Mouse (Mus musculus) spleen, adult 10 weeks (tissue): Measurements from ENCODE around the gene Olfr65. TPM values are rescaled to one million over a fixed set of nuclear protein-coding genes. Genes with fewer than 3 reads are reported as not detected.

Experiments
- polyA plus RNA-seq: library from polyadenylated mRNA; stranded (reverse); fragments of 350-450 nt; fragmentation: Illumina TruSeq; extraction: RNeasy Lipid Tissue Mini Kit (QIAGEN cat#74804); gene quantifications from one replicate; pipeline ENCODE4 v1.2.3, GENCODE M21; 2015; ENCODE audit warnings: low replicate concordance; ENCODE audit not compliant: insufficient read depth

Gene Olfr65
- not detected for polyA plus RNA-seq

DNA sequence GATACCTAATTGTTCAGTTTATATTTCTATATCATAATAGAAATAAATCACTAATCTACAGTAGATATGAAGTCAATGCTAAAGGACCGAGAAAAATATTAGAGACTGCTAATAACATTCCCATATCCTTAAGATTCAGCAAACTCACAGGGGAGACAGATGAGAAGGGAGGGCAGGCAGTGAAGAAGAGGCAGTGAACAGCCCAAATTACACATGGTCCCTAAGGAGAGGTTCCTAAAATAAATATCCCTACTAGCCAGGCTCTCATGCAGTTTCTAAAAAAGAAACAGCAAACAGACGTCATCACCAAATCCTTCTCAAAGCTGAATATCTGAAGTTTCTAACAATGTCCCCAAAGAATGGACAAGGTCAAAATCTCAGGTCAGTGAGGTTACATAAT is at the start of gene Olfr65:
Olfr65 (plus strand) TSS at position 301 of the 400 bp plus-strand sequence.

DNA sequence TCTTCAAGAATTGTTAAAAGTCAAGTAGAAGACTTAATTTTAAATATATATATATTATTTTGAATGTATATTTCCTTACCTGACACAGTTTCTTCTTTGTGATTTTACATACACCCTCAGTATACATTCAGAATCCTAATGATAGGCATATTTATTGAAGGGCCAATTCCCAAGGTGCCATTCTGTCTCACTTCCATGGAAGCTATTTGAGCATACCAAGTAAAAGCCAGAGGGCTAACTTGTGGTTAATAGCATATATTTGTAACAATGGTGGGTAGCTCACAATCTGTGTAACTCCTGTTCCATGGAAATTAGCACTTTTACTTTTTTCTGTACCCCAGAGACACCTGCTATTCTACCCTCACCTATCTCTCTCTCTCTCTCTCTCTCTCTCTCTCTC is 17.1 kb upstream of the Olfr65 start, which contains the start of gene Olfr66:
Olfr66 (minus strand) TSS at position 101 of the 400 bp plus-strand sequence.

DNA sequence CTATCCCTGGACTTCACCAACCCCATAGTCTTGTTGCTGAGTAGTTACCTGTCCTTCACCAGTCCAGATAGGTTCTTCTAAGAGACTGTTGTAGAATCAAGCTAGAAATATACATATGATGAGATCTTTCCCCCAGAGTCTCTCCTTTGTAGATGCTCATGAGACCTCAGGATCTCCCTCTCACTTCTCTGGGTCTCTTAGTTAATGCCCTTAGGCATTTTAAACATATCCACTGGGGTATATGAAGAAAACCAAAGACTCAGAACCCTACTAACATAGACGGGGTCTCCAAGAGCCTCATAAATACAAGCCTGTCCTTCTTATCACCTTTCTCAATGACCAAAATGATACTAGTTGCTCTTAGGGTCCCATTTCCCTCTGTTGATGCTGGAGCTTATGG is 8.9 kb upstream of the Olfr65 start, which contains the start of gene Olfr64:
Olfr64 (minus strand) TSS at position 101 of the 400 bp plus-strand sequence.

DNA sequence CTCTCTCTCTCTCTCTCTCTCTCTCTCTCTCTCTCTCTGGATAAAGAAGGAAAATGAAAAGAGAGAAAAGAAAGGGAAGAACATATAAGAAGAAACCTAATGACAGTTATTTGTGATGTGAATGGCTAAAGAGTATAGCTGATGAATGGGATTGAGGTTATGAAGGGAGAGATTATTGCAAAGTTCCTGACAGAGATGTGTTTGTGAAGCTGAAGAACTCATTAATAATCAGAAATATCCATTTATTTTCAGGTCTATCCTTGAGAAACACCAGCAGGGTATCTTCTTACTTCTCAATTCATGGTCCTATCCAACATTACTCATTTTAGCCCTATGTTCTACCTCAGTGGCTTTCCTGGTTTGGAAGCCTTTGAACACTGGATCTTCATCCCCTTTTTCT is 25.2 kb downstream of the Olfr65 start, which contains the start of gene Olfr631:
Olfr631 (plus strand) TSS at position 301 of the 400 bp plus-strand sequence.

DNA sequence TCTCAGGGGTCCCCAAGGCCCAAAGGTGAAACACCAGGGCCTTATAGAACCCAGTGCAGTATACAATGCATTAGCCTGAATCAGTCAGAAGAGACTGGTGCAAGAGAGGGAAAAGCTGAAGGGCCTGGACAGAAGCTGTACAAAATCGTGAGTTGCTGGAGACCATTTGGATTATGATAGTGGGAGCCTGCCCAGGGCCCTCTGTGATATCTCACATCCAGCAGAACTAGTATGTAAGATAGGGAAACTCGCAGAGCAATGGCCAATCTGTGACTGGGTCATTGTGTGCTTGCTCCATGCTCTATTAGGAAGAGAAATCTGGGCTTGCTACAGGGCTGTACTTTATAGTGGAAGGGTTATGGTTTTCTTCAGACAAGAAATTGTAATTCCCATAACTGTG is 31.0 kb downstream of the Olfr65 start, which contains the start of gene Olfr632:
Olfr632 (plus strand) TSS at position 84 of the 400 bp plus-strand sequence.

DNA sequence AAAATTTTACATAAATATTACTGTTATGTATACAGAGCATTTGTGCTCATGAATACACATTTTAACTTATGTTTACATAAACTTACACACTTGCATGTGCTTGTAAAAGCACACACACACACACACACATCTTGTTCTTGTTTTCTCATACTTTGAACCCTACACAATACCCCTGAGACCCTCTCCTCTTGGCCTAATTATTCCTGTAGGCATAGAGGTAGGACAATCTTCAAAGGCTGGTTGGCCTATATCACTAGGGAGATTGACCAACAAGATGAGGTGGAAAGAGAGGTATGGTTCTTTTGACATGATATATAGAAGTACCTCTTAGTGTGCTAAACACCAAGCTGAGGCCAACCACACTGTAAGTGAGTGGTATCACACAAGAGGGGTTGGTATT is 40.9 kb downstream of the Olfr65 start, which contains the start of gene Olfr633:
Olfr633 (plus strand) TSS at position 301 of the 400 bp plus-strand sequence.

Other genes with a start within 250 kb of the Olfr65 start
- gene Olfr623, start 239.8 kb upstream of the Olfr65 start, polyA plus RNA-seq = not detected
- 0.14 TPM for gene Olfr624, start 232.3 kb upstream of the Olfr65 start, polyA plus RNA-seq
- not detected for gene Olfr625-ps1, start 220.8 kb upstream of the Olfr65 start, polyA plus RNA-seq
- gene Olfr243, start 188.8 kb upstream of the Olfr65 start, polyA plus RNA-seq = not detected
- not detected for gene Olfr628, start 173.1 kb upstream of the Olfr65 start, polyA plus RNA-seq
- gene Olfr629, start 158.5 kb upstream of the Olfr65 start, polyA plus RNA-seq = not detected
- not detected for gene Olfr630, start 146.2 kb upstream of the Olfr65 start, polyA plus RNA-seq
- not detected for gene Olfr69, start 131.9 kb upstream of the Olfr65 start, polyA plus RNA-seq
- gene Olfr68, start 123.8 kb upstream of the Olfr65 start, polyA plus RNA-seq = not detected
- gene Olfr67, start 111.7 kb upstream of the Olfr65 start, polyA plus RNA-seq = not detected
- gene Hbb-bt, start 89.5 kb upstream of the Olfr65 start, polyA plus RNA-seq = 4,439 TPM
- gene Hbb-bs, start 75.4 kb upstream of the Olfr65 start, polyA plus RNA-seq = 24,371 TPM
- not detected for gene Hbb-bh2, start 63.0 kb upstream of the Olfr65 start, polyA plus RNA-seq
- gene Hbb-bh1, start 60.3 kb upstream of the Olfr65 start, polyA plus RNA-seq = 0.80 TPM
- gene Hbb-y, start 50.3 kb upstream of the Olfr65 start, polyA plus RNA-seq = not detected
- not detected for gene Olfr66, start 17.2 kb upstream of the Olfr65 start, polyA plus RNA-seq
- not detected for gene Olfr64, start 9.0 kb upstream of the Olfr65 start, polyA plus RNA-seq
- gene Olfr631, start 25.3 kb downstream of the Olfr65 start, polyA plus RNA-seq = not detected
- gene Olfr632, start 30.9 kb downstream of the Olfr65 start, polyA plus RNA-seq = not detected
- gene Olfr633, start 41.0 kb downstream of the Olfr65 start, polyA plus RNA-seq = not detected
- gene Olfr635, start 67.7 kb downstream of the Olfr65 start, polyA plus RNA-seq = not detected
- not detected for gene Olfr638, start 95.3 kb downstream of the Olfr65 start, polyA plus RNA-seq
- gene Olfr639, start 113.8 kb downstream of the Olfr65 start, polyA plus RNA-seq = not detected
- gene Olfr640, start 122.1 kb downstream of the Olfr65 start, polyA plus RNA-seq = not detected
- gene Olfr641, start 132.0 kb downstream of the Olfr65 start, polyA plus RNA-seq = not detected
- gene Olfr642, start 149.2 kb downstream of the Olfr65 start, polyA plus RNA-seq = not detected
- not detected for gene 4930516K23Rik, start 158.0 kb downstream of the Olfr65 start, polyA plus RNA-seq
- not detected for gene Olfr644, start 168.4 kb downstream of the Olfr65 start, polyA plus RNA-seq
- gene Olfr645, start 182.0 kb downstream of the Olfr65 start, polyA plus RNA-seq = not detected
- gene Olfr646, start 201.4 kb downstream of the Olfr65 start, polyA plus RNA-seq = not detected
- not detected for gene Ubqln5, start 226.3 kb downstream of the Olfr65 start, polyA plus RNA-seq
- gene Olfr643, start 233.9 kb downstream of the Olfr65 start, polyA plus RNA-seq = not detected
- not detected for gene Ubqln3, start 239.8 kb downstream of the Olfr65 start, polyA plus RNA-seq
- not detected for gene Ubqlnl, start 247.1 kb downstream of the Olfr65 start, polyA plus RNA-seq